Mouse (Mus musculus) layer of hippocampus, postnatal 14 days (tissue): Measurements from ENCODE around the gene 2010111I01Rik. TPM values are rescaled to one million over a fixed set of nuclear protein-coding genes. Genes with fewer than 3 reads are reported as not detected.

ENCODE experiments used
- DNase-seq, 2 experiments: peaks; one replicate each; pipeline ENCODE4 v3.0.0; 2021 to 2022; ENCODE audit warnings: low spot score in 2 of 2, mixed read lengths in 1 of 2
- total RNA-seq, 2 experiments: library from RNA; stranded (reverse); gene quantifications; 2 replicates each; pipeline ENCODE4 v1.2.3; 2021

The 2010111I01Rik gene
- total RNA-seq, 2 experiments from 2014 or later = 72.1 to 92.0 TPM

DNA sequence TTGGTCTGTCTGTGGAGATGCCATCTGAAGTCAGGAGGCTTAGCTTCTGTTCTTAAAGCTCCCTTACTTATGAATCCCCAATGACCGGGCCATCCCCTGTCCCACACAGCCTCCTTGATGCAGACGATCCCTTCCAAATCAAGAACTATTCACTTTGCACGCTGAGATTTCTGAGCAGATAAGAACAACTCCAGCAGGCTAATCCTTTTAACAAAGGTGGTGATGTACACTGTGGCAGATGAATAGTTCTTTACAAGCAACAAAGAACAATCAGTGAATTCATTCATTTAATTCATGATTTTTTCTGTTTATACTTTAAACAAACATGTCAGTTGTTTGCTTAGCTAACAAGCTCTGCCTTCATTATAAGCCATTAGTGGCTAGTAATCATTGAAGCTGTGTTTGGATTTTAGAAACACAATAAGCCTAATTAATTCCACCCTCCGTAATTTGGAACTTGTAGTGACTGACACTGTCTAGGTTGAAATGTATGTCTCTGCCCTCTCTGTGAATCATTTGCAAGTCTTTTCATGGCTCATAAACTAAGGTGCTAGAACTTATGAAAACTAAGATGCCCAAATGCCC is 182.0 kb downstream of the 2010111I01Rik start:
- DNase-seq = no peak

GRCm38 (mm10) chr13:63148157-63148556 is 183.5 kb downstream of the 2010111I01Rik start:
- DNase-seq = no peak

DNA sequence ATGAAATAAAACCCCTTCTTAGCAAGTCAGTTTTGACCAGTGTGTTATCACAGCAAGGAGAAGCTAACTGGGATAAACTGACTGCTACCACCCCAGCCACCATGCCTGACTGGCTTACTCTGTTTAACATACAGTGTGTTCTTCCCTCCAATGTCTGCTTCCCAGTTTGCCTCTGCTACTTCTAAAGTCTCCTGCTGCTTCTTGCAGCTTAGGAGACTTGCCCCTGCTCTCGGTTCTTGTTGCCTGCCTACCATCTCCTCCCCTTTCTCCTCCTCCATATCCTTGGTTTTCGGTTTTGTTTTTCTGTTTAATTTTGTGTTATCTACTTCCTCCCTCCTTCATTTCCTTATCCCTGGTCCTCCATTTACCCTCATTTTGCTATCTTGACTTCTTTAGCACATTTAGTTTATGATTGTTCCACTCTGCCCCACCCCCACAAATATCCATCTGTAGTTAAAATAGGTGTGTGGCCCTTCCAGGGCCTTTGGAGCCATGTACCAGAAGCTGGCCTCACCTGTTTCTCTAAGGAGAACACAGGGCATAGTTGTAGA is 185.9 kb downstream of the 2010111I01Rik start:
- DNase-seq = no peak

GRCm38 (mm10) chr13:63151028-63151738 is 186.5 kb downstream of the 2010111I01Rik start:
- no peak for DNase-seq

DNA sequence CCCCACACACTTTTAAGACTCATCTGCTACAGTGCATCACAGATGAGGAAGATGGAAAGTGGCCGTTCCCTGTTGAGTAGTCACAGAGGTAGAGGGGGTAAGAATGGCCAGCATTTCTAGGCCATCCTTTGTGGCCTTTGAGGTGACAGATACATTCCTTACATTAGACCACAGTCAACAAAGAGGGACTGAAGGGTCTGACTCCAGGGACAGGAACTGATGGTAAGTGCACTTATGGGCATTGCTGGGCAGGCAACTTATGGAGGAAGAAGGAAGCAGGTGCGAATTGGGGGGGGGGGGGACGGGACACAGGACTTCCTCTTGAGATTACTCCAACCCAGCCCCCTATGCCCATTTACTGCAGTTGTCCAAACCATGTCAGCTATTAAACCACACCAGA is 187.8 kb downstream of the 2010111I01Rik start:
- DNase-seq = no peak

GRCm38 (mm10) chr13:63153397-63153796 is 188.7 kb downstream of the 2010111I01Rik start:
- no peak for DNase-seq

- peak; percentile 49 to 91 for DNase-seq
These were observed 190.3 kb downstream of the 2010111I01Rik start for GRCm38 (mm10) chr13:63154851-63155571.

DNA sequence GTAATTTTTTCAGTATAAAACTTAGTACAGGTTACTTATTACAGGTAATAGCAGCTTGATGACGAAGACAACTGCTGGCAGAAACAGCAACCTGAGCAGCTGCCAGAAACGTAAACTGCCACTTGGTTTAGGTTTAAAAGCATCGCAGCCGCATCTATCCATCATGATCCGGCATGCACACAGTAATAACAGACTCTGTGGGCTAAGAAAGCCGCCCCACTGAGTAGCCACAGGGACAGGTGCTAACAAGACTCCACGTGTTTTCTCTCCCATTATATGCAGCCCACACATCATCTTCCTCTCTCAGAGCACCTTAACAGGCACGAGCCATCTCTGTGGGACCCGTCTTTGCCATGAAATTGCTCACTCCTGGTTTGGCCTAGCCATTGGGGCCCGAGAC is 191.6 kb downstream of the 2010111I01Rik start:
- no peak for DNase-seq

DNA sequence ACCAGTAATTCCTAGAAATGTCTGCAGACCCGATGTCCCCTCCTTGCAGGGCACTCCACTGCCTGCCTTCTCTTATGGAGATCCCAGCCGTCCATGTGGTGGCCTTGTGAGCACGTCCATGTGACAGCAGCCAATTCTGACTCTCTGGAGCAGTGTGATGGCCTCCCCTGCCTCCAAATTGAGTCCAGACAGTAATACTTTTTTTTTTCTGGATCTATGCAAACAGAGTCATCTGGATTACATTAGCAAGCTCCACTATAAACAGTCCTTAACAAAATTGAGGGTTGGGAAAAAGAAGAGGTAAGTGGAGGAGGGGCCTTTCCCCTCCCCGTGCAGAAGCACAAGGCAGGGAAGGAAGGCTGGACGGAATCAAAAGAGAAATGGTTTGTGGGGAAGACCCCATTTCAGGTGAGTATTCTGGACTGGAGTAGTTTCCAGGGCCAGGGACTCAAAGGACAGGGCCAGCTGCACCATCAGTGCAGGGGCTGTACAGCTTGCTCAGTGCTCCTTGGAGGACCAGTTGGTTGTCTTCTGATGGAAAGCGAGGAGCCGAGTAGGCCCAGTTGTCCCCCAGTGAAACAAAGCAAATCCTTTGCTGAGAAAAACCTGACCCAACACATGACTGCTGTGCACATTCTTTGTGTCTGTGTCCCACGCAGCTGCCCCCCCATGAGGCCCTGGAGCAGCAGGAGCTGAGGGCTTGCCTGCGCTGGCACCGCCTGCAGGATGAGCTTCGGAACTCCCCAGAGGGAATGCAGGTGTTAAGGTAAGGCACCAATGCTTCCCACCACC is 205.8 kb downstream of the 2010111I01Rik start:
- no peak for DNase-seq

- peak in 1 of 2 experiments; percentile 16 for DNase-seq
These were observed 206.8 kb downstream of the 2010111I01Rik start for GRCm38 (mm10) chr13:63171347-63172096.

- peak in 1 of 2 experiments; percentile 46 for DNase-seq
These were observed 207.4 kb downstream of the 2010111I01Rik start for GRCm38 (mm10) chr13:63172097-63172445.

DNA sequence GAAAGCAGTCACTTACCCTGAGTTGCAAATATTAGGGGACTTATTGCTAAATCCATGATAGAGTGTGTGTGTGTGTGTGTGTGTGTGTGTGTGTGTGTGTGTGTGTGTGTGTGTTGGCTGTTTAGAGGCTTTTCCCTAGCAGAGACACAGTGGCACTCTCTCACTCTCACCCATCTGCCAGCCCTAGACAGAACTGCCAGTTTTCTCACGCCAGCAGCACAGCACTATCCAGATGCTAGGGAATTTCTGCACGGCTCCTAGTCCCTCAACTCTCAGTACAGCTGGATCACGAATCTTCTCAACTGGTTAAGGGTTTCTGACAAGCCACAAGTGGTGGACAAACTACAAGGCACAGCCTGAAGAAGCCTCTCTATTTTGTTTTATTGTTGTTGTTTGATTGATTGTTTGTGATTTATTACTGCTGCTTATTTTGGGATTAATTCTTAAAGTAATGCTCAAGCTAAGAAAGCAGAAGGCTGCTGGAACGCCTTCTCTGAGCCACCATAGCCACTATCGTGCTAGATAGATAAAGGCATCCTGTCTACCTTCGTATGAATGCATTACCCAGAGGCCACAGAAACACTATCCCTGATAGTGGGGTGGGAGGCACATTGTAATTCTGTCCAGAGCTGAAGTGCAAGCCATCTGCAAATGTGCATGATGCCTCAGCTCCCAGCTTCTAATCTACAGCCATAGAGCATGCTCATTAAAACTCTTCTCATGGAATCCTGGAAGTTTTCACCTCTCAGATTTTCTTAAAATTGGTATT is 209.7 kb downstream of the 2010111I01Rik start:
- peak in 1 of 2 experiments; percentile 30 for DNase-seq

- DNase-seq = no peak
These were observed 211.4 kb downstream of the 2010111I01Rik start for GRCm38 (mm10) chr13:63176131-63176530.

GRCm38 (mm10) chr13:63177232-63177631 is 212.5 kb downstream of the 2010111I01Rik start:
- no peak for DNase-seq

DNA sequence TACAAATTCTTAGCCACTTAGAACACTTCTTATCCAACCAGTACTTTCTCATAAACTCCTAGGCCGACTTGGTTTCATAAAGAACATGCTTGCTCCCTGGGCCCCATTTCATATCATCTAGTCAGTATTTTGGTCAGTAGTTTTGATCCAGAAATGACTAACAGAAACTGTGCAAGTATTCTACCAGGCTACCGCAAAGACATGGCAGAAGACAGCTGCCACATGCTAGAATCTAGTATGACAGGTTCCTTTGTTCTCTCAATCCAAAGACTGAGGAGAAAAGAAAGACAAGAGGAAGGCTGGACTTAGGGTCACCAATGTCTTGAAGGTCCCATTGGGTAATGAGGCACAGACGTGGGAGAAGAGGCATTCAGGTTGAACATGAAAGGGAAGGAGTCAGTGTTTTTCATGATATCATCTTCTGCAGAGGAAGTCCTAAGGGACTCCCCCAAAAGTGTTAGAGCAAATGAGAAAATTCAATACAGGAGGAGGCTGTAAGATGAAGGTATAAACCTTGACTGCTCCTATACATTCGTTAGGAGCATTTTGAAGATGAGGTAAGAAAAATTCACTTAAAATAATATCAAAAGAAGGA is 216.0 kb downstream of the 2010111I01Rik start:
- DNase-seq = no peak

DNA sequence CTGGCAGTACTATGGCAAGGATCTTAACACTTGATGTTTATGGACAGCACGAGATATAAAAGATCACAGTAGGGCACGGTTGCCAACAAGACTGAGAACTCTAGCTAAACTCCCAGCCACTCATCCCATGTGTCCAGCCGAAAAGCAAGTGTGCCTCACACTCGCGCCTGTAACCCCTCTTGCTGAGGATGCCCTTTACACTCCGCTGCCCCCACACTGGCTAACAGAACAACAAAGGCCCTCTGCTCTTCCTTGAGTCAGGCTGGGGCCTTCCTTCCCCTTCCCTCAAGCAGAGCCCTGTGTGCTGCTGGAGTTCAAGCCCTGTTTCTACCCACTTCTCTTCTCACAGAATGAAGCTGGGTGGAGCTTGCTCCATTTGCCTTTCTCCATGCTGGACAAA is 220.3 kb downstream of the 2010111I01Rik start:
- DNase-seq = no peak

DNA sequence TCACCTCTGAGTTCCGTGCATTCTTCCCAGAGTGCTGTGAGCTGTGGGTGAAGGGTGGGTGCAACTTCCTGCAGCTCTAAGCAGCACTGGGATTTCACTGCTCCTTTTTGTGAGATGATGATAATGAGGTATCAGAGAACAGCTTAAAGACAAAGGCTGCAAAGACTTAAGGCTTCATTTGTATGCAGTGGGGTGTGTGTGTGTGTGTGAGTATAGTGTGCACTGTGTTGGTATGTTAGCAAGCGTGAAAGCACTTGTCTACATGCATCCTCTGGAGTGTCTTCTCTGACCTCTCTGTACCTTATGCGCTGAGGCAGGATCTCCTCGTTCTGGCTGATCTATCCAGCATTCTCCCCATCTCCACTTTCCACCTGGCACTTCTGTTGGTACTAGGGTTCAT is 221.5 kb downstream of the 2010111I01Rik start:
- no peak for DNase-seq

DNA sequence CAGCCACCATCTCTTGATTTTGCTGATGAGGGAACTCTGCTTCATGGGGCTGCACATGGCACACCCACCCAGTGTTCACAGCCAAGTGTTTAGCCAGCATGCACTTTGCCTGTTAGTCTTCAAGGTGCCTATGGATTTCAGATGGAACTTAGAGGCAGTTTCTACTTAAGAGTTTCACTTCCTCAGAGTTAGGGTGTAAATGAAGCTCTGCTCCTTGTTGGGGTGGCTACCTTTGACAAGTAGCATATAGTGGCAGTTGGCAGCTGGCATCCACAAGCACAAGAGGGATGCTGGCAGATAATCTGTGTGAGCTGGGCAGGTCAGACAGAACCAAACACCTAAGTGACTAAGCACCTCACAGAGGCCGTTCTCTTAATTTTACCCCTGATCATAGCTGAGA is 221.9 kb downstream of the 2010111I01Rik start:
- DNase-seq = no peak
